Mouse (Mus musculus) myocyte (in vitro differentiated cells): Measurements from ENCODE around the gene Hint2.

Experiments
- POLR2A ChIP-seq: IDR thresholded peaks from one replicate; pipeline ENCODE4 v1.6.1; 2011; ENCODE audit warnings: low read depth, mild to moderate bottlenecking, control low read depth, moderate library complexity; ENCODE audit not compliant: insufficient read length
- USF1 ChIP-seq: IDR thresholded peaks from one replicate; pipeline ENCODE4 v1.6.1; 2011; ENCODE audit warnings: low read depth, mild to moderate bottlenecking, control low read depth, moderate library complexity

- TF ChIP-seq POLR2A (no peak), USF1 (no peak)
Observed at GRCm38 (mm10) chr4:43694439-43695248, 38.4 kb upstream of the Hint2 start.
